14 mouse cellular contexts compared by ENCODE assay signal in genomic region chr4:85049933-85050553, GRCm38 (mm10).
"Had no signal": no experiment of that assay in that cellular context is flagged by ENCODE, and none has a peak within 500 bp of the region (broad histone marks: within the 10 kb centered on the region; RNA-seq: fewer than 3 reads in every experiment).

No protein-coding gene starts in this region.

- H3K4me3 ChIP-seq: liver, embryonic 15.5 days; neural tube, embryonic 13.5 days had no signal

- H3K4me2 ChIP-seq: liver, embryonic 11.5 days; liver, embryonic 15.5 days; neural tube, embryonic 13.5 days had no signal

- DNase-seq: kidney, adult 11 months; kidney, adult 9 months; kidney, postnatal 36 days; left cerebral cortex, postnatal 4 days; lung, adult 2 months; lung, postnatal 36 days; retina, postnatal 1 day; right cerebral cortex, postnatal 14 days; thymus, postnatal 36 days had no signal

- H3K9ac ChIP-seq: liver, embryonic 15.5 days; neural tube, embryonic 13.5 days had no signal

- H3K27me3 ChIP-seq: liver, embryonic 15.5 days; neural tube, embryonic 13.5 days had no signal

- ATAC-seq: lung, postnatal 0 days had no signal

- H3K4me1 ChIP-seq: liver, embryonic 15.5 days; neural tube, embryonic 13.5 days had no signal

- H3K9me3 ChIP-seq: liver, embryonic 15.5 days; neural tube, embryonic 13.5 days had no signal

- H3K36me3 ChIP-seq: liver, embryonic 15.5 days; neural tube, embryonic 13.5 days had no signal

- H3K27ac ChIP-seq: kidney, postnatal 0 days; liver, embryonic 15.5 days; neural tube, embryonic 13.5 days had no signal
